ENCODE assay signal across 9 mouse cellular contexts in the genomic region with DNA sequence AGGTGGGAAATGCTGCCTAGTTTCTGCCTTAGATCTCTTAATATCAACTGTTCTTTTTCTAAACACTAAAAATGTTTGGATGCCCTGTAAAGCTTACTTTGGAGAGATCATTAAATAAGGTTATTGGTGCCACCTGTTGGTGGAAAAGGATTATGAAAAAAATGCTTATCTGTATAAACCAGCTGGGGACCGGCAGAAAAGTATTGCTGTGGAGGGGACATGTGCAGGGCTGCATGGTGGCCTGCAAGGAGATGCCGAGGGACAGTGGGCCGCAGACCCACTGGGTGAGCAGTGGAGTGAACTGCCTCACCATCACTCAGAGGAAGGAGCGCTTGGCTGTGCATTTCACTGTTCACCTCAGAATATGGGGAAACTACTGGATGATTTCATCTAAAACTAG. TPM values are rescaled to one million over a fixed set of nuclear protein-coding genes. Genes with fewer than 3 reads are reported as not detected.
DNase-seq lines count a peak whose midpoint lies in the region; ATAC-seq and TF ChIP-seq lines count a peak whose summit lies in the region.
"Had no signal": no experiment of that assay in that cellular context is flagged by ENCODE, and none has a peak within 500 bp of the region (broad histone marks: within the 10 kb centered on the region; RNA-seq: fewer than 3 reads in every experiment).

No protein-coding gene starts in this region.

- no peak overlapping the region for H3K4me2 ChIP-seq in liver, postnatal 0 days (ENCODE audit: low read depth, low read length)

- 42% methylated on average over 4 of the region's 4 CpGs for WGBS in liver, postnatal 0 days (ENCODE audit: insufficient replicate concordance)

- intact Hi-C loops in left cerebral cortex, adult 2 months (cut with DNase I), result loop anchor here (5.0 kb wide), 2 partner anchors 306 to 446 kb away; no protein-coding TSS in a partner anchor
- intact Hi-C loops in left cerebral cortex, postnatal 4 days (cut with DNase I), result loop anchor here (5.0 kb wide), 2 partner anchors 96 to 301 kb away; partner anchors contain the start of gene Uhrf2

- TF ChIP-seq EP300 in liver, postnatal 0 days (IDR thresholded peaks at IDR 0.05; ENCODE audit: low read depth), result no peak

- TF ChIP-seq CTCF in left cerebral cortex, adult 2 months (IDR thresholded peaks at IDR 0.05), result peak; percentile 46
- peak; percentile 44 for TF ChIP-seq CTCF in liver, postnatal 0 days (IDR thresholded peaks at IDR 0.05; ENCODE audit: low read depth)

- DNase-seq in embryo, embryonic 10 days (ENCODE audit: low spot score), result peak; percentile 21
- no peak for DNase-seq in embryo, embryonic 9.5 days (ENCODE audit: extremely low spot score)
- no peak for DNase-seq in left cerebral cortex, adult 2 months (ENCODE audit: extremely low spot score in 1 of 2, low spot score in 2 of 2)
- DNase-seq in left cerebral cortex, postnatal 4 days, result no peak
- peak; percentile 23 for DNase-seq in R1 (ENCODE audit: low read depth, low spot score)
- DNase-seq in liver, postnatal 0 days, result no peak
- no peak for DNase-seq in gastrocnemius, adult 8-10 months (ENCODE audit: low spot score in 2 of 2)
- DNase-seq: cerebellum, adult 11 months had no signal

- no peak overlapping the region for H3K27ac ChIP-seq in left cerebral cortex, adult 2 months
- H3K27ac ChIP-seq in liver, postnatal 0 days (ENCODE audit: low read depth), result no peak overlapping the region

- peaks cover 2% of the 10 kb centered on the region; the same call in 1 of the 2 replicates for H3K36me3 ChIP-seq in liver, postnatal 0 days (replicated peaks; ENCODE audit: insufficient read depth, low read length)

- no peaks in the 10 kb centered on the region for H3K27me3 ChIP-seq in liver, postnatal 0 days (ENCODE audit: insufficient read depth, low read length)

- H3K9me3 ChIP-seq in liver, postnatal 0 days (ENCODE audit: low read length), result no peaks in the 10 kb centered on the region

- ATAC-seq in liver, postnatal 0 days, result no peak
- ATAC-seq in cerebellum, adult (ENCODE audit: insufficient number of reproducible peaks, low FRiP score, low TSS enrichment), result no peak

- no peak overlapping the region for H3K4me3 ChIP-seq in left cerebral cortex, adult 2 months
- no peak overlapping the region for H3K4me3 ChIP-seq in liver, postnatal 0 days (ENCODE audit: low read depth, low read length)

- no peak overlapping the region for H3K9ac ChIP-seq in liver, postnatal 0 days (replicated peaks)

- no peaks in the 10 kb centered on the region for H3K4me1 ChIP-seq in liver, postnatal 0 days (ENCODE audit: insufficient read depth)

RNA-seq across cellular contexts. Expression of gene Gldc, which starts 47.1 kb away (rescaled TPM):
- 10 to 100 TPM; 22.4 to 23.5 TPM for total RNA-seq in left cerebral cortex, adult 2 months (2021)
- total RNA-seq in left cerebral cortex, postnatal 4 days (2021), result 10 to 100 TPM; 11.6 to 11.7 TPM
- 33.2 and 34.6 TPM in 2 replicates for polyA plus RNA-seq in liver, postnatal 0 days (2015; fragmentation: Nextera tagmentation; extraction: Ambion mirVana)
- under 1 TPM in 1 of 4 experiments, not detected in 3; 0.08 TPM for total RNA-seq in gastrocnemius, adult 8-10 months (2022)

Comparison
In these comparisons a context has a peak if more than half of its experiments do, and no peak if none do; other contexts are left out.
1. DNase-seq: peak in embryo, embryonic 10 days (single experiment) and R1 (single experiment); none in embryo, embryonic 9.5 days (single experiment), left cerebral cortex, adult 2 months (0 of 2), left cerebral cortex, postnatal 4 days (single experiment), liver, postnatal 0 days (single experiment) and gastrocnemius, adult 8-10 months (0 of 2).
2. RNA of gene Gldc, which starts 47.1 kb away (total RNA-seq): 22.4 to 23.5 TPM in left cerebral cortex, adult 2 months and 11.6 to 11.7 TPM in left cerebral cortex, postnatal 4 days; 0.08 TPM in gastrocnemius, adult 8-10 months; every median in the first group is over 10 times any median in the second.